Mouse (Mus musculus) ES-E14 (cell line): Measurements from ENCODE around the gene Rbm19. TPM values are rescaled to one million over a fixed set of nuclear protein-coding genes. Genes with fewer than 3 reads are reported as not detected.
"Not testable (repeated sequence)": the region's sequence is repeated elsewhere in the genome, so short reads cannot be mapped to it uniquely, and the experiment has no call there.

Source experiments
- DNase-seq: peaks from one replicate; pipeline ENCODE4 v3.0.0-alpha.2; 2013; ENCODE audit warnings: low read depth, low spot score
- H3K27ac ChIP-seq: 2 replicates; pipeline ENCODE4 v1.5.1; 2012; ENCODE audit warnings: low read depth, mild to moderate bottlenecking, low read length, moderate library complexity, mixed read lengths; ENCODE audit not compliant: poor library complexity, insufficient read depth, severe bottlenecking
- H3K36me3 ChIP-seq: 2 replicates; pipeline ENCODE4 v1.6.1; 2012; ENCODE audit warnings: mild to moderate bottlenecking, low read length, moderate library complexity, mixed read lengths; ENCODE audit not compliant: control insufficient read depth, poor library complexity, insufficient read depth, severe bottlenecking
- H3K4me1 ChIP-seq, 2 experiments: fragments of 150-350 bp in 1 of 2; sonication (generic) in 1 of 2; 2 replicates each; pipeline ENCODE4 v1.6.1; 2012; ENCODE audit warnings: low read length in 2 of 2, mild to moderate bottlenecking in 1 of 2, mixed read lengths in 1 of 2; ENCODE audit not compliant: control insufficient read depth in 2 of 2, insufficient read depth in 2 of 2, poor library complexity in 1 of 2
- H3K4me3 ChIP-seq, 2 experiments: fragments of 150-350 bp in 1 of 2; sonication (generic) in 1 of 2; 2 replicates each; pipeline ENCODE4 v1.5.1; 2012; ENCODE audit warnings: low read length in 2 of 2, low read depth in 1 of 2, mild to moderate bottlenecking in 1 of 2, mixed read lengths in 1 of 2; ENCODE audit not compliant: insufficient read depth in 1 of 2, poor library complexity in 1 of 2, severe bottlenecking in 1 of 2
- H3K9ac ChIP-seq: 2 replicates; pipeline ENCODE4 v1.6.1; 2012; ENCODE audit warnings: low read depth, mild to moderate bottlenecking, low read length, mixed read lengths; ENCODE audit not compliant: poor library complexity, insufficient read depth, severe bottlenecking
- H3K9me3 ChIP-seq: fragments of 150-350 bp; sonication (generic); 2 replicates; pipeline ENCODE4 v1.6.1; 2012; ENCODE audit warnings: low read depth, mild to moderate bottlenecking, low read length; ENCODE audit not compliant: control insufficient read depth, insufficient read depth
- CHD2 ChIP-seq: IDR thresholded peaks from 2 replicates; pipeline ENCODE4 v1.6.1; 2014; ENCODE audit warnings: mild to moderate bottlenecking, low read depth, low read length, inconsistent platforms
- HCFC1 ChIP-seq: IDR thresholded peaks from 2 replicates; pipeline ENCODE4 v1.6.1; 2012; ENCODE audit warnings: low read length, inconsistent platforms, borderline replicate concordance; ENCODE audit not compliant: insufficient read depth
- MAFK ChIP-seq: IDR thresholded peaks from 2 replicates; pipeline ENCODE4 v1.6.1; 2014; ENCODE audit warnings: mild to moderate bottlenecking, low read depth, low read length, inconsistent platforms; ENCODE audit not compliant: insufficient read depth
- ZC3H11A ChIP-seq: IDR thresholded peaks from 2 replicates; pipeline ENCODE4 v1.6.1; 2012; ENCODE audit warnings: low read depth, mild to moderate bottlenecking, inconsistent platforms, low read length, borderline replicate concordance
- ZNF384 ChIP-seq: IDR thresholded peaks from 2 replicates; pipeline ENCODE4 v1.6.1; 2012; ENCODE audit warnings: low read depth, low read length, inconsistent platforms
- in situ Hi-C, 2 experiments: fragments of 600-800 bp; cut with MboI; formaldehyde crosslinking; loops; one replicate each; pipeline ENCODE4 v1.15.1; 2025; ENCODE audit warnings: low sequenced_read_pairs in 2 of 2, inconsistent platforms in 1 of 2; ENCODE audit not compliant: unreplicated experiment in 2 of 2
- total RNA-seq: library from RNA; depleted of rRNA; stranded (reverse); fragments of 300-350 nt; gene quantifications from 2 replicates; pipeline ENCODE4 v1.2.3, GENCODE M21; 2012

Rbm19 gene
- total RNA-seq, 1 experiment, result 67.6 TPM

DNA sequence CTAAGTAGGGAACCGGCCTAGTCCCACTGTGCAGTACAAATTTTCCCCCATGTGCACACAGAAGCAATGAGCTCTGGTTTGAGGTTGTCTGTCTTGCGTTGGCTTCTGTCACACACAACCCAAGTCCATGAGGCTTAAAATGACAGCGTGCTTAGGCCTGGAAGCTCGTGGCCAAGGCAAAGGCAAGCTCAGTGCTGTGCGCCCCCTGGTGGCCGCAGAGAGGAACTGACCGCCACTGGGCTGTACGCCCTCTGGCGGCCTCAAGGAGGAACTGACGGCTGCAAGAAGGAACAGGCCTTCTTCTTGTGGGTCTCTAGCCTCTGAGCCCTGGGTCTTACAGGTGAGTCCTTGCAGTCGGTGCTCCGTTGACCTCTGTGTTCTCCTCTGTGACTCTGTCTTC, 13.5 kb upstream of the Rbm19 start:
- TF ChIP-seq MAFK (no peak), HCFC1 (0 out of 2 replicates have a peak, but pooled peaks have one; percentile 44), ZNF384 (0 out of 2 replicates have a peak, but pooled peaks have one; percentile 31), ZC3H11A (peak; percentile 67; the same call in 1 of the 2 replicates), CHD2 (no peak)
- Histone ChIP-seq H3K9me3 (no peaks in the 10 kb centered on the region), H3K4me3 (no peak overlapping the region), H3K36me3 (no peaks in the 10 kb centered on the region), H3K4me1 (no peaks in the 10 kb centered on the region), H3K9ac (no peak overlapping the region), H3K27ac (no peak overlapping the region)
- peak; percentile 42 for DNase-seq
- in situ Hi-C loops, result no loop called here

DNA sequence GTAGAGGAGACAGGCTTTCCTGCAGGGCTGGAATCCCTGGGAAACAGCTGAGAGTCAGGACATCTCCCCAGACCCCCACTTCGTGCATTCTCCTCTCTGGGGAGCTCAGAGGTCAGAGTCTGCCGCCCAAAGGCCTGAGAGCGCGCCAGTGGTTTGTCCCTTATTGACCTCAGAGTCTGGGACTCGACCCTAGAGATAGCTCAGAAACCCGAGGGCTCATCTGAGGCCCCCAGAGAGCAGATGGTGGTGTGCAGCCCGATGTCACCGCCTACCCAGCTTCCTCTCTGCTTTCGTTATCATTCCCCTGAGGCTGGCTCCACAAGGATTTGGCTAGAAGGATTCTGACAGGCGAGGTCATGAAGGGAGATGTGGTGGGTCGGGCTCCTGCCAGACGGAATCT, 12.8 kb upstream of the Rbm19 start:
- Histone ChIP-seq H3K9ac (no peak overlapping the region), H3K4me1 (no peaks in the 10 kb centered on the region), H3K4me3 (no peak overlapping the region), H3K9me3 (no peaks in the 10 kb centered on the region), H3K27ac (no peak overlapping the region), H3K36me3 (no peaks in the 10 kb centered on the region)
- no peak for DNase-seq
- in situ Hi-C loops, result no loop called here
- TF ChIP-seq HCFC1, result no peak
- no peak for TF ChIP-seq ZC3H11A
- no peak for TF ChIP-seq ZNF384
- no peak for TF ChIP-seq CHD2
- TF ChIP-seq MAFK, result no peak

DNA sequence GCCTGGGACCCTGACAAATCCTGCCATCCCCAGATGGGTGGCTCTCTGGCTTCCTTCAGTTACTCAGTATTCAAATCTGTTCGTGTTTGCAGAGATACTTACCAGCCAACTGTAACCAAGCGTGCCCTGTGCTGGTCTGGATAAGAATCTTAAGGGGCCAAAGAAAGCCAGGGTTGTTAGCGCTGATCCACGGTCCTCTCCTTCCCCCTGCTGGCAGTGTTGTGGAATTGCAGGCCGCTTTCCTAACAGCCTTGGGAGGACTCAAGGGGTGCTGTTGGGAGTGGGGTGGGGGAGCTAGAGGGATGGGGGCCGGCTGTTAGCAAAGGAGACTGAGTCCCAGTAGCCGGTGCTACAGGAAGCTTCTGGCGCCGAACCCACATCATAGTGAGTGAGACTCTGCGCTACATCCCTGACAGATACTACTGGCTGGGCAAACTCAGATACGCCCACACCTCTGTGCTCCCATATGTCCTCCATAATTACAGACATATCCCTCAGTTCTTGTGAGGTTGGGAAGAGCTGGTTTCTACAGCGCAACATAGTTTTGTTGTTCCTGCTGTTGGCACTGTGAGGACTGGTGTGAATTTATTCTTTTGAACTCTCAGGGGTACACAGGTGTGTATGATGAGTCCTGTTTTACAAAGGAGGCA, 9.7 kb upstream of the Rbm19 start:
- in situ Hi-C loops, result no loop called here
- TF ChIP-seq MAFK (no peak), ZC3H11A (peak; percentile 40; the same call in 1 of the 2 replicates)

DNA sequence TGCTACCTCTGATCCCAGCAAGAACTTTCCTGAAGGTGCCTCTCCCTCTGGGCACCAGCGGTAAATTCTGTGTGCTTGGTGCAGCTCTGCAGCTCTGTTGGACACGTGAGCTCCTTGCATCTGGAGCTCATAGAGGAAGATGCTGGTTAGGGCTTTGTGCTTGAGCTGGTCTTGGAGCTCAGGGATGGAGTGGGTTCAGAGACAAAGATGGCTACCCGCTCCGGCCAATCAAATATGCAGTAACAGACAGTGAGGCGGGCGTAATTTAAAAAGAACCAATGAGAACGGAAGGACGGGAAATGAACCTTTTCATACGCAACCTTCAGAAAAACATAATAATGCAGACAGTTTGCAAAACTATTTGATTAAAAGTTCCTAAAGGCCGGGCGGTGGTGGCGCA, 1.9 kb upstream of the Rbm19 start:
- 0 out of 2 replicates have a peak overlapping the region, but pooled peaks have one; percentile 5 for H3K27ac ChIP-seq
- peaks cover 0 to 3% of the 10 kb centered on the region in 2 experiments; a peak in 2 of 4 replicates for H3K4me1 ChIP-seq
- in situ Hi-C loops, result no loop called here
- no peak for DNase-seq
- H3K9ac ChIP-seq, result peak overlapping the region; percentile 41
- peak overlapping the region; percentile 36 to 75; a peak in 3 of 4 replicates for H3K4me3 ChIP-seq
- TF ChIP-seq CHD2 (0 out of 2 replicates have a peak, but pooled peaks have one; percentile 40), HCFC1 (no peak)
- H3K36me3 ChIP-seq, result peaks cover 11% of the 10 kb centered on the region; the same call in 1 of the 2 replicates
- no peaks in the 10 kb centered on the region for H3K9me3 ChIP-seq

More for the DNA sequence above, 9.7 kb upstream of the Rbm19 start:
- H3K4me3 ChIP-seq, result no peak overlapping the region
- H3K27ac ChIP-seq, result no peak overlapping the region
- no peak overlapping the region for H3K9ac ChIP-seq
- no peaks in the 10 kb centered on the region for H3K9me3 ChIP-seq
- no peaks in the 10 kb centered on the region for H3K4me1 ChIP-seq
- H3K36me3 ChIP-seq, result no peaks in the 10 kb centered on the region
- DNase-seq, result no peak

DNA sequence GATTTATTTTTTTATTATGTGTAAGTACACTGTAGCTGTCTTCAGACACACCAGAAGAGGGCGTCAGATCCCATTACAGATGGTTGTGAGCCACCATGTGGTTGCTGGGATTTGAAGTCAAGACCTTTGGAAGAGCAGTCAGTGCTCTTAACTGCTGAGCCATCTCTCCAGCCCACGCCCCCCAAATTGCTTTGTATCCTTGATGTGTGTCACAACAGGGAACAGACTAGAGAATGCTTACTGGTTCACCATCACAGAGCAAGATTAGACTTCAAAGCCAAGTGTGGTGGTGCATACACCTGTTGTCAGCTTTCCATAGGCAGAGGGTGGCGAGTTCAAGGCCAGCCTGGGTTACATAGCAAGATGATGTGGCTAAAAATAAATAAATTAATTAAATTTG, 896 bp downstream of the Rbm19 start:
- in situ Hi-C loops, H3K4me1 ChIP-seq, DNase-seq, H3K9ac ChIP-seq, H3K9me3 ChIP-seq, H3K27ac ChIP-seq: not testable (repeated sequence)
- Histone ChIP-seq H3K4me3 (peak overlapping the region; percentile 87 to 96; a peak in 3 of 4 replicates), H3K36me3 (peaks cover 34% of the 10 kb centered on the region)
